Mouse (Mus musculus) lung, embryonic 15.5 days (tissue): ENCODE data around the gene Chrm3. TPM values are rescaled to one million over a fixed set of nuclear protein-coding genes. Genes with fewer than 3 reads are reported as not detected.

Experiments used
- ATAC-seq: fragments of 200-750 bp; cut with Nextera tagmentation; 2 replicates; pipeline ENCODE4 v1.8.0; 2017; ENCODE audit warnings: moderate number of reproducible peaks, borderline replicate concordance; ENCODE audit not compliant: low FRiP score, low TSS enrichment; ENCODE audit errors: extremely low read depth
- H3K27ac ChIP-seq: fragments of 300-500 bp; sonication (generic); 2 replicates; pipeline ENCODE4 v1.5.1; 2015; ENCODE audit warnings: moderate library complexity, mild to moderate bottlenecking, inconsistent platforms
- H3K27me3 ChIP-seq: fragments of 300-500 bp; sonication (generic); 2 replicates; pipeline ENCODE4 v1.6.1; 2015; ENCODE audit warnings: inconsistent platforms
- H3K36me3 ChIP-seq: fragments of 300-500 bp; sonication (generic); 2 replicates; pipeline ENCODE4 v1.6.1; 2015; ENCODE audit warnings: inconsistent platforms
- H3K4me1 ChIP-seq: fragments of 300-500 bp; sonication (generic); 2 replicates; pipeline ENCODE4 v1.6.1; 2015; ENCODE audit warnings: inconsistent platforms
- H3K4me2 ChIP-seq: fragments of 300-500 bp; sonication (generic); 2 replicates; pipeline ENCODE4 v1.6.1; 2015; ENCODE audit warnings: inconsistent platforms, mild to moderate bottlenecking, moderate library complexity
- H3K4me3 ChIP-seq: fragments of 300-500 bp; sonication (generic); 2 replicates; pipeline ENCODE4 v1.5.1; 2015; ENCODE audit warnings: mild to moderate bottlenecking, inconsistent platforms
- H3K9ac ChIP-seq: fragments of 300-500 bp; sonication (generic); 2 replicates; pipeline ENCODE4 v1.6.1; 2015; ENCODE audit warnings: inconsistent platforms
- H3K9me3 ChIP-seq: fragments of 300-500 bp; sonication (generic); 2 replicates; pipeline ENCODE4 v1.6.1; 2016; ENCODE audit warnings: inconsistent platforms
- WGBS: fragments of 180-500 bp; shearing (Covaris S2); methylation state at CpG from one replicate; pipeline ENCODE4 v1.1.7; 2015; 5-methylcytosine and 5-hydroxymethylcytosine counted together
- polyA plus RNA-seq: library from polyadenylated mRNA; unstranded; fragments of >200 nt; fragmentation: Nextera tagmentation; extraction: Ambion mirVana; gene quantifications from 2 replicates; pipeline ENCODE4 v1.2.1, GENCODE M21; 2015

The Chrm3 gene
- polyA plus RNA-seq, 1 experiment from 2014 or later: 0.55 TPM

- WGBS: 87% methylated on average over 4 of the region's 4 CpGs
- H3K27ac ChIP-seq: no peak overlapping the region
- no peak for ATAC-seq
- H3K27me3 ChIP-seq: no peaks in the 10 kb centered on the region
- H3K9ac ChIP-seq: no peak overlapping the region
- no peaks in the 10 kb centered on the region for H3K36me3 ChIP-seq
- H3K9me3 ChIP-seq: no peaks in the 10 kb centered on the region
- H3K4me3 ChIP-seq: no peak overlapping the region
- no peaks in the 10 kb centered on the region for H3K4me1 ChIP-seq
- H3K4me2 ChIP-seq: no peak overlapping the region
These were observed 221.8 kb downstream of the Chrm3 start for GRCm38 (mm10) chr13:10138878-10139277.

- Histone ChIP-seq H3K36me3 (no peaks in the 10 kb centered on the region), H3K4me3 (no peak overlapping the region), H3K4me1 (no peaks in the 10 kb centered on the region), H3K27ac (no peak overlapping the region), H3K9ac (no peak overlapping the region), H3K27me3 (no peaks in the 10 kb centered on the region), H3K9me3 (no peaks in the 10 kb centered on the region), H3K4me2 (no peak overlapping the region)
- ATAC-seq: no peak
- WGBS: 62% methylated on average over 2 of the region's 2 CpGs
These were observed 229.6 kb downstream of the Chrm3 start for GRCm38 (mm10) chr13:10131064-10131463.

GRCm38 (mm10) chr13:10112211-10112610 is 248.4 kb downstream of the Chrm3 start:
- no peaks in the 10 kb centered on the region for H3K27me3 ChIP-seq
- H3K4me2 ChIP-seq: no peak overlapping the region
- no peaks in the 10 kb centered on the region for H3K36me3 ChIP-seq
- no peak overlapping the region for H3K27ac ChIP-seq
- H3K4me1 ChIP-seq: peaks cover 5% of the 10 kb centered on the region
- H3K4me3 ChIP-seq: no peak overlapping the region
- WGBS: 44% methylated on average over 2 of the region's 2 CpGs
- peak; percentile 82; the same call in 1 of the 2 replicates for ATAC-seq
- H3K9ac ChIP-seq: no peak overlapping the region
- H3K9me3 ChIP-seq: no peaks in the 10 kb centered on the region

GRCm38 (mm10) chr13:10109542-10109941 is 251.1 kb downstream of the Chrm3 start:
- Histone ChIP-seq H3K4me3 (no peak overlapping the region), H3K4me1 (peaks cover 5% of the 10 kb centered on the region), H3K36me3 (no peaks in the 10 kb centered on the region), H3K4me2 (no peak overlapping the region), H3K27me3 (no peaks in the 10 kb centered on the region), H3K9me3 (no peaks in the 10 kb centered on the region), H3K9ac (no peak overlapping the region), H3K27ac (no peak overlapping the region)
- ATAC-seq: no peak; the same call in 1 of the 2 replicates
- WGBS: 50% methylated on average over 1 of the region's 1 CpGs

GRCm38 (mm10) chr13:10107331-10107730 is 253.3 kb downstream of the Chrm3 start:
- H3K4me2 ChIP-seq: no peak overlapping the region
- H3K4me1 ChIP-seq: no peaks in the 10 kb centered on the region
- H3K9me3 ChIP-seq: no peaks in the 10 kb centered on the region
- no peaks in the 10 kb centered on the region for H3K27me3 ChIP-seq
- WGBS: 79% methylated on average over 7 of the region's 7 CpGs
- H3K27ac ChIP-seq: no peak overlapping the region
- no peaks in the 10 kb centered on the region for H3K36me3 ChIP-seq
- H3K9ac ChIP-seq: no peak overlapping the region
- H3K4me3 ChIP-seq: no peak overlapping the region
- ATAC-seq: no peak

- H3K27ac ChIP-seq: no peak overlapping the region
- H3K4me1 ChIP-seq: no peaks in the 10 kb centered on the region
- H3K36me3 ChIP-seq: no peaks in the 10 kb centered on the region
- ATAC-seq: no peak; the same call in 1 of the 2 replicates
- H3K9me3 ChIP-seq: no peaks in the 10 kb centered on the region
- H3K4me2 ChIP-seq: no peak overlapping the region
- no peak overlapping the region for H3K9ac ChIP-seq
- H3K4me3 ChIP-seq: no peak overlapping the region
- no peaks in the 10 kb centered on the region for H3K27me3 ChIP-seq
- 51% methylated on average over 4 of the region's 4 CpGs for WGBS
These were observed 269.9 kb downstream of the Chrm3 start for GRCm38 (mm10) chr13:10090778-10091177.

- no peak overlapping the region for H3K9ac ChIP-seq
- no peak overlapping the region for H3K4me3 ChIP-seq
- no peaks in the 10 kb centered on the region for H3K9me3 ChIP-seq
- WGBS: 82% methylated on average over 6 of the region's 6 CpGs
- no peak overlapping the region for H3K4me2 ChIP-seq
- H3K36me3 ChIP-seq: no peaks in the 10 kb centered on the region
- H3K4me1 ChIP-seq: no peaks in the 10 kb centered on the region
- no peak for ATAC-seq
- H3K27ac ChIP-seq: no peak overlapping the region
- no peaks in the 10 kb centered on the region for H3K27me3 ChIP-seq
These were observed 274.3 kb downstream of the Chrm3 start for GRCm38 (mm10) chr13:10086336-10086735.

- Histone ChIP-seq H3K27me3 (no peaks in the 10 kb centered on the region), H3K9me3 (no peaks in the 10 kb centered on the region), H3K36me3 (no peaks in the 10 kb centered on the region), H3K4me3 (no peak overlapping the region), H3K9ac (no peak overlapping the region), H3K4me2 (no peak overlapping the region), H3K4me1 (no peaks in the 10 kb centered on the region), H3K27ac (no peak overlapping the region)
- no peak for ATAC-seq
- 68% methylated on average over 6 of the region's 6 CpGs for WGBS
These were observed 278.7 kb downstream of the Chrm3 start for GRCm38 (mm10) chr13:10081896-10082426.

- Histone ChIP-seq H3K9me3 (no peaks in the 10 kb centered on the region), H3K27me3 (no peaks in the 10 kb centered on the region), H3K36me3 (no peaks in the 10 kb centered on the region), H3K9ac (no peak overlapping the region), H3K27ac (no peak overlapping the region), H3K4me2 (no peak overlapping the region), H3K4me1 (peaks cover 14% of the 10 kb centered on the region), H3K4me3 (no peak overlapping the region)
- 4% methylated on average over 5 of the region's 5 CpGs for WGBS
- peak; percentile 80 for ATAC-seq
These were observed 289.5 kb downstream of the Chrm3 start for GRCm38 (mm10) chr13:10071165-10071564.

- H3K9ac ChIP-seq: no peak overlapping the region
- H3K27ac ChIP-seq: no peak overlapping the region
- 84% methylated on average over 10 of the region's 10 CpGs for WGBS
- H3K4me3 ChIP-seq: no peak overlapping the region
- H3K4me2 ChIP-seq: no peak overlapping the region
- peaks cover 14% of the 10 kb centered on the region for H3K4me1 ChIP-seq
- no peak for ATAC-seq
- H3K27me3 ChIP-seq: no peaks in the 10 kb centered on the region
- no peaks in the 10 kb centered on the region for H3K9me3 ChIP-seq
- no peaks in the 10 kb centered on the region for H3K36me3 ChIP-seq
These were observed 291.6 kb downstream of the Chrm3 start for GRCm38 (mm10) chr13:10068927-10069580.

- no peak overlapping the region for H3K4me3 ChIP-seq
- no peaks in the 10 kb centered on the region for H3K27me3 ChIP-seq
- WGBS: 29% methylated on average over 12 of the region's 12 CpGs
- ATAC-seq: peak; percentile 47; the same call in 1 of the 2 replicates
- no peaks in the 10 kb centered on the region for H3K9me3 ChIP-seq
- H3K36me3 ChIP-seq: no peaks in the 10 kb centered on the region
- H3K4me1 ChIP-seq: peaks cover 14% of the 10 kb centered on the region
- peak overlapping the region; percentile 49 for H3K27ac ChIP-seq
- no peak overlapping the region for H3K9ac ChIP-seq
- H3K4me2 ChIP-seq: no peak overlapping the region
These were observed 293.6 kb downstream of the Chrm3 start for GRCm38 (mm10) chr13:10066829-10067618.

GRCm38 (mm10) chr13:10065776-10066175 is 294.9 kb downstream of the Chrm3 start:
- no peak for ATAC-seq
- Histone ChIP-seq H3K27ac (no peak overlapping the region), H3K27me3 (no peaks in the 10 kb centered on the region), H3K9me3 (no peaks in the 10 kb centered on the region), H3K4me3 (no peak overlapping the region), H3K4me1 (peaks cover 5% of the 10 kb centered on the region; the same call in 1 of the 2 replicates), H3K36me3 (no peaks in the 10 kb centered on the region), H3K4me2 (no peak overlapping the region), H3K9ac (no peak overlapping the region)
- WGBS: 80% methylated on average over 2 of the region's 2 CpGs
